Mouse (Mus musculus) kidney, postnatal 0 days (tissue): Measurements from ENCODE around the gene Rnf126. TPM values are rescaled to one million over a fixed set of nuclear protein-coding genes. Genes with fewer than 3 reads are reported as not detected.

ENCODE experiments used
- ATAC-seq: fragments of 200-750 bp; cut with Nextera tagmentation; replicated peaks from 2 replicates; pipeline ENCODE4 v1.8.0; 2017; ENCODE audit warnings: low read depth, moderate number of reproducible peaks, moderate TSS enrichment, moderate library complexity; ENCODE audit not compliant: low FRiP score
- DNase-seq: peaks from one replicate; pipeline ENCODE4 v3.0.0-alpha.2; 2016; ENCODE audit warnings: low spot score
- H3K27ac ChIP-seq: fragments of 300-500 bp; sonication (generic); 2 replicates; pipeline ENCODE4 v1.5.1; 2014; ENCODE audit warnings: mild to moderate bottlenecking
- H3K27me3 ChIP-seq: fragments of 300-500 bp; sonication (generic); 2 replicates; pipeline ENCODE4 v1.6.1; 2014; ENCODE audit warnings: low read length, mixed read lengths; ENCODE audit not compliant: insufficient read depth
- H3K36me3 ChIP-seq: fragments of 300-500 bp; sonication (generic); 2 replicates; pipeline ENCODE4 v1.6.1; 2014; ENCODE audit warnings: low read length, mixed read lengths; ENCODE audit not compliant: insufficient read depth
- H3K4me1 ChIP-seq: fragments of 300-500 bp; sonication (generic); replicated peaks from 2 replicates; pipeline ENCODE4 v1.6.1; 2014; ENCODE audit warnings: antibody characterized with exemption, low read length, mixed read lengths; ENCODE audit not compliant: insufficient read depth
- H3K4me2 ChIP-seq: fragments of 300-500 bp; sonication (generic); 2 replicates; pipeline ENCODE4 v1.6.1; 2014; ENCODE audit warnings: mild to moderate bottlenecking, low read length, moderate library complexity, mixed read lengths
- H3K4me3 ChIP-seq: fragments of 300-500 bp; sonication (generic); replicated peaks from 2 replicates; pipeline ENCODE4 v1.5.1; 2014; ENCODE audit warnings: low read depth, low read length
- H3K9ac ChIP-seq: fragments of 300-500 bp; sonication (generic); 2 replicates; pipeline ENCODE4 v1.6.1; 2014; ENCODE audit warnings: low read depth, low read length
- H3K9me3 ChIP-seq: fragments of 300-500 bp; sonication (generic); replicated peaks from 2 replicates; pipeline ENCODE4 v1.6.1; 2016; ENCODE audit warnings: low read length, inconsistent platforms, mixed read lengths
- CTCF ChIP-seq: IDR thresholded peaks from 2 replicates; pipeline ENCODE4 v1.5.1; 2016; ENCODE audit warnings: antibody characterized with exemption, low read depth, mild to moderate bottlenecking, moderate library complexity
- WGBS: fragments of 180-500 bp; shearing (Covaris S2); extraction: QIAGEN DNeasy Blood & Tissue Kit; methylation state at CpG from one replicate; pipeline ENCODE4 v1.1.7; 2014; 5-methylcytosine and 5-hydroxymethylcytosine counted together
- polyA plus RNA-seq: library from polyadenylated mRNA; unstranded; fragments of >200 nt; fragmentation: Nextera tagmentation; extraction: Ambion mirVana; gene quantifications from 2 replicates; pipeline ENCODE4 v1.2.1, GENCODE M21; 2015

Rnf126 gene
- polyA plus RNA-seq, 1 experiment from 2014 or later: 82.4 TPM

GRCm38 (mm10) chr10:79788386-79789158 is 21.8 kb upstream of the Rnf126 start:
- Histone ChIP-seq H3K4me3 (no peak overlapping the region), H3K27me3 (no peaks in the 10 kb centered on the region), H3K4me2 (no peak overlapping the region), H3K9ac (no peak overlapping the region), H3K27ac (no peak overlapping the region), H3K36me3 (no peaks in the 10 kb centered on the region), H3K4me1 (0 out of 2 replicates have a peak, but pooled peaks cover 7% of the 10 kb centered on the region), H3K9me3 (no peaks in the 10 kb centered on the region)
- DNase-seq (peak; percentile 85), ATAC-seq (no peak)
- peak; percentile 92 for TF ChIP-seq CTCF
- 32% methylated on average over 7 of the region's 7 CpGs for WGBS

DNA sequence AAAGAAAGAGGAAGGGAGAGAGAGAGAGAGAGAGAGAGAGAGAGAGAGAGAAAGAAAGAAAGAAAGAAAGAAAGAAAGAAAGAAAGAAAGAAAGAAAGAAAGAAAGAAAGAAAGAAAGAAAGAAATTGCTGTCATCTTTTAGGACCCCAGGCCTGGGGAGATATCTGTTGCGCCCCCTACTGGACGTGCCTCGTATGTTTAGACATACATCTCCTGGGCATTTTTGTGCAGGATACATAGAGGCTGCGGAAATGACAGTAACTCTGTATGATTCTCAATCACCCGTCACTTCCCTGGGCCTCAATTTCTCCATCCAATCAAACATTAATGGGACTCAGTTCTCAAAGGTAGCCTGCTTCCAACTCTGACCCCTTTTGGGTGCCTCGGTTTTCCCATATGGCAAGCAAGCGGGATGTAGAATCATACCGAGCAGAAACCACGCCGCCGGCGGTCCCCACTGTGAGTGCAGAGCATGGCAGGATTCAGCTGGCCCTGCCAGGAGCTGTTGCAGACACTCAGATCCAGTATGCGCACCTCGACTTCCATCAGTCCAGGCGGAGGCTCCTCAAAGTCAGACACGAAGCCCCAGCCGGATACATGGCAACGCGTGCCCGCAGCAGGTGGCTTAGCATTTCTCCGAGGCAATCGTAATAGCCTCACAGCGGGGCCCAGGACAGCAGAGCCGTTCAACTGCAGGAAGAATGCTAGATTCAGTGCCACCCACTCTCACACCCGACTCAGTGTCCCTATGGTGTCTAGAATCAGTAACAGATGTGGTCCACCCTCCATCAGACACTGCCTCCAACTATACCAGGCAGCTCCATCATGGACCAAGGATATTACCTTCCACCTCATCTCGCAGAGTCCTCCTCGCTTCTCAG is 17.4 kb upstream of the Rnf126 start:
- ATAC-seq: no peak
- DNase-seq: no peak
- Histone ChIP-seq H3K9me3 (no peaks in the 10 kb centered on the region), H3K4me1 (peaks cover 7% of the 10 kb centered on the region; the same call in 1 of the 2 replicates), H3K4me3 (no peak overlapping the region), H3K27ac (no peak overlapping the region), H3K36me3 (no peaks in the 10 kb centered on the region), H3K9ac (no peak overlapping the region), H3K4me2 (no peak overlapping the region), H3K27me3 (no peaks in the 10 kb centered on the region)
- 52% methylated on average over 27 of the region's 27 CpGs for WGBS
- peak; percentile 65 for TF ChIP-seq CTCF

DNA sequence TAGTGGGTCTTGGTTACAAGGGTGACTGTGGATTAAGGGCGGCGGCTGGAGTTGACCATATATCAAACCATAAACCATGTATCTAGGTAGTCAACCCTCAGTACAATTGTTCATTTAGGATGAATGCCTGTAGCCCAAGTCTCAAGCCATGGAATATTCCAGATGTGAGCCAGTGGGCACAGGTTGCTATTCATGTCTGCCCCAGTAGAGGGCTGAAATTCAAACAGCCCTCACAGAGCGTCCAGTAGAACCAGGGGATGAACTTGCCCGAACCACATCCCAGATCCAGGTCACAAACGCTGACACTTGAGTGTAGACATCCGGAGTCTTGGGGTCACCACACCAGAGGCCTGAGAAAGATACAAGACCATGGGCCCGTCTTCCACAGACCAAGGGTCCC is 16.3 kb upstream of the Rnf126 start:
- no peak overlapping the region for H3K4me2 ChIP-seq
- no peak overlapping the region for H3K9ac ChIP-seq
- peak; percentile 57 for TF ChIP-seq CTCF
- H3K4me1 ChIP-seq: peaks cover 18% of the 10 kb centered on the region; the same call in 1 of the 2 replicates
- H3K27me3 ChIP-seq: no peaks in the 10 kb centered on the region
- no peak overlapping the region for H3K4me3 ChIP-seq
- no peaks in the 10 kb centered on the region for H3K36me3 ChIP-seq
- WGBS: 55% methylated on average over 7 of the region's 7 CpGs
- ATAC-seq (no peak), DNase-seq (peak; percentile 46)
- H3K27ac ChIP-seq: no peak overlapping the region
- H3K9me3 ChIP-seq: no peaks in the 10 kb centered on the region

DNA sequence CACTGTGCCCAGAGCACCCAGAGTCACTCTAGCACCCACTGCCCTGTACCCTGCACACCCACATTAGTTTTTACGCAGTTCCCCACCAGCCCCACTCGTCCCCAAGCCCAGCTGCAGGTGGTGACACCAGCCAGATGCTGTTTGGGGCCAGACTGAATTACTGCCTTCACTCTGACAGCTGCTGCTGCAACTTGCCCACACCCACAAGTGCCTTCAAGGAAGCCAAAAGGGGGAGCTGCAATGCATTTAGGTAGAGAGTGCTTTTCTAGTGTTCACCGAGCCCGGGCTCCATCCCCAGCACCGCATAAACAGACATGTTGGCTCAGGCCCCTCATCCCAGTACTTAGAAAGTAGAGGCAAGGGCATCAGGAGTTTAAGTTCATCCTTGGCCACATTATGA is 15.2 kb upstream of the Rnf126 start:
- peaks cover 21% of the 10 kb centered on the region; the same call in 1 of the 2 replicates for H3K4me1 ChIP-seq
- DNase-seq: no peak
- H3K9me3 ChIP-seq: no peaks in the 10 kb centered on the region
- no peaks in the 10 kb centered on the region for H3K36me3 ChIP-seq
- no peak overlapping the region for H3K9ac ChIP-seq
- H3K27ac ChIP-seq: no peak overlapping the region
- H3K4me2 ChIP-seq: no peak overlapping the region
- 56% methylated on average over 5 of the region's 5 CpGs for WGBS
- H3K27me3 ChIP-seq: no peaks in the 10 kb centered on the region
- no peak overlapping the region for H3K4me3 ChIP-seq
- TF ChIP-seq CTCF: no peak
- ATAC-seq: no peak

DNA sequence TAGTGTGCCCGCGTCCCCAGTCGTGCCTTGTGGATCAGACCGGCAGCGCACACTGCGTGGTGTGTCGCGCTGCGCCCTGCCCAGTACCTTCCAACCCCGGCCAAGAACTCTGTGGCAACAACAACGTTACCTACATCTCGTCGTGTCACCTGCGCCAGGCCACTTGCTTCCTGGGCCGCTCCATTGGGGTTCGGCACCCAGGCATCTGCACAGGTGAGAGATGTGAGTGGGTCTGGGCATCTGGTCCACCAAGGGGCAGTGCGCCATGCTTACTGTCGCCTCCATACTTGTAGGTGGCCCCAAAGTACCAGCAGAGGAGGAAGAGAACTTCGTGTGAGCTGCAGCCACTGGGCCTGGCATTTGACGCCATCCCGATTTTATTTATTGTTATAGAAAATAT is 14.4 kb upstream of the Rnf126 start:
- H3K27me3 ChIP-seq: no peaks in the 10 kb centered on the region
- peak overlapping the region; percentile 89 for H3K4me2 ChIP-seq
- no peak for TF ChIP-seq CTCF
- ATAC-seq: no peak
- WGBS: 30% methylated on average over 21 of the region's 21 CpGs
- no peaks in the 10 kb centered on the region for H3K36me3 ChIP-seq
- H3K27ac ChIP-seq: no peak overlapping the region
- peak overlapping the region; percentile 42 for H3K4me3 ChIP-seq
- H3K9ac ChIP-seq: no peak overlapping the region
- no peaks in the 10 kb centered on the region for H3K9me3 ChIP-seq
- peaks cover 21% of the 10 kb centered on the region; the same call in 1 of the 2 replicates for H3K4me1 ChIP-seq
- DNase-seq: no peak

DNA sequence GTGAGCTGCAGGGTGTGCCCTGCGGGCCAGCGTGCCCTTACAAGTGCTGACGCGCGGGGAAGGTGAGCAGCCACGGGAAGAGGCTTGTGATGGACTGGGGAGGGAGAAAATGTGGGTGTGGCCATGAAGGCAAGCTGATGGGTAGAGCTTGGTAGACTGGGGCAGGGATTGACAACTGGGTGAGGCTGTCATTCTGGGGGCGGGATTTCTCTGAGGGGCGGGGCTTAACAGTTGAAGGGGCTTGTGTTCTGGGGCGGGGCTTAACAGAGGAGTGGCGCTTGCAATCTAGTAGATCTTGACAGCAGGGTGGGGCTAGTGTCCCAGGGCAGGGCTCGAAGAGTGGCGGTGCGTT is 13.9 kb upstream of the Rnf126 start:
- H3K4me1 ChIP-seq: peaks cover 21% of the 10 kb centered on the region; the same call in 1 of the 2 replicates
- H3K27me3 ChIP-seq: no peaks in the 10 kb centered on the region
- no peak for TF ChIP-seq CTCF
- no peak overlapping the region for H3K9ac ChIP-seq
- 0% methylated on average over 13 of the region's 13 CpGs for WGBS
- H3K4me3 ChIP-seq: peak overlapping the region; percentile 42
- H3K4me2 ChIP-seq: peak overlapping the region; percentile 89
- no peaks in the 10 kb centered on the region for H3K9me3 ChIP-seq
- H3K36me3 ChIP-seq: no peaks in the 10 kb centered on the region
- DNase-seq (peak; percentile 79), ATAC-seq (no peak)
- peak overlapping the region; percentile 44; the same call in 1 of the 2 replicates for H3K27ac ChIP-seq
